Mouse (Mus musculus): ENCODE results near the gene Pfkm.

Pfkm gene

DNA sequence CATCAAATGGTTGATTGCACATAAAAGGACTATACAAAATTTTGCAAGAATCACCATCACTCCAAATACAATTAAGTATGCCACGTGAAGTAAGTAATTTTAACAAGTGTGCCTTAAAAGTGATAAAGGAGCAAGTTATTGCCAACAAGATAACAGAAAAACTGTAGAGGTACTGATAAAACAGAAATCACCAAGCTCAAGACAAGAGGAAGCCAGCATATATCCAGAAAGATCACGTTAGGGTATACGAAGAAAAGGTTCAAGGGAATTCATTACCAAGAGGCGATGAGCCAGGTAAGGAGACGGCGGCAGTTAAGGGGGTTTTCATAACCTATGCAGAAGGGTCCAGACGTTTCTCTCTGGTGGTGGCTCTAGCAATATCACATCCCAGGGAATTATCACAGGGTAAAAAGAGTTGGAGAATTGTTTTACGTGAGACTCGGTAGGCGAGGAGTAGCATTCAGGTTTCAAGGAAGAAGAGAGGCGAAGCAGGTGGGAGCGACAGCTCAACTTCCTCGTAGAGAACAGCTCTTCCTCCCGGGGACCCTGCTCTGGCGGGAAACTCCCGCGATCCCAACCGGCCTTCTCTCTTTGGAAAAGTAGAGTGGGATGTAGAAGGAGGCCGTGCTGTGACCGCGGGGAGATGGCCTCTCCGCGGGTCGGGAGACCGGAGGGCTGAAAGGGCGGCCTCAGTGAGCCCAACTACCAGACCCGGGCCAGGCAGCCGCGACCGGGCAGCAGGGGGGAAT is at the start of gene Pfkm:
Gene Pfkm (plus strand): TSS at position 218 of the 749 bp plus-strand sequence.
- DNase-seq (ENCODE audit: low spot score in 2 of 2) = no peak

DNA sequence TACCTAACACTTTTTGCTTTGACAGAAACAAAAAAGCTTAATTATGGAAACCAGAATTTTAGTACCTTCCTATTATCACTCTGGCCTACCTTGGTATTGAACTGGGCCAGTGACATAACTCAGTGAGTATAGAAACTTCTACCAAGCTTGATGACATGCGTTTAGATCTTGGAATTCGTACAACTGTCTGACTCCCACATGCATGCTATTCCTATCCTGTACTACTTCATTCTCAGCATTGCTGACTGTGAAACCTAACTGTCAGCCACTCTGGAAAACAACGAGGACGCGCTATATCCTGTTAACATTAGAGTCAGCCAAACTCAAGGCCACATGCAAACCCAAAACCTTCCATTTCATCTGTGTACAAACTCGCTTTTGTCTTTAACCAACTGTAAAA is 48.4 kb upstream of the Pfkm start:
- DNase-seq (ENCODE audit: low spot score in 2 of 2) = peak in 1 of 2 experiments; percentile 28

DNA sequence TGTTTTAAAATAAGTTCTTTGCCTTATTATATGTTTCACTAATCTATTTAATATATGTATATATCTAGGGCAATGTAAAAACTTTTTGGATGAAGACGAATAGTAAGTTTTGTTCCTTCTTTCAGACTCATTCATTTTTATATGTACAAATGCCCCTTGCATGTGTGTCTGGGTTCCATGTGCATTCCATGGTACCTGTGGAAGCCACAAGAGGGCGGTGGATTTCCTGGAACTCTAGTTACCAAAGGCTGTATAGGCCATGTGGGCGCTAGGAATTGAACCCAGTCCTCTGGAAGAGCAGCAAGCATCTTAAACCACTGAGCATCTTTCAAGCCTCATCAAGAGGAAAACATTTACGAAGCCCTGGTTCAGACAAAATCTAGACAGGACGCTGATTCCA is 48.0 kb upstream of the Pfkm start:
- DNase-seq (ENCODE audit: low spot score in 2 of 2) = no peak

DNA sequence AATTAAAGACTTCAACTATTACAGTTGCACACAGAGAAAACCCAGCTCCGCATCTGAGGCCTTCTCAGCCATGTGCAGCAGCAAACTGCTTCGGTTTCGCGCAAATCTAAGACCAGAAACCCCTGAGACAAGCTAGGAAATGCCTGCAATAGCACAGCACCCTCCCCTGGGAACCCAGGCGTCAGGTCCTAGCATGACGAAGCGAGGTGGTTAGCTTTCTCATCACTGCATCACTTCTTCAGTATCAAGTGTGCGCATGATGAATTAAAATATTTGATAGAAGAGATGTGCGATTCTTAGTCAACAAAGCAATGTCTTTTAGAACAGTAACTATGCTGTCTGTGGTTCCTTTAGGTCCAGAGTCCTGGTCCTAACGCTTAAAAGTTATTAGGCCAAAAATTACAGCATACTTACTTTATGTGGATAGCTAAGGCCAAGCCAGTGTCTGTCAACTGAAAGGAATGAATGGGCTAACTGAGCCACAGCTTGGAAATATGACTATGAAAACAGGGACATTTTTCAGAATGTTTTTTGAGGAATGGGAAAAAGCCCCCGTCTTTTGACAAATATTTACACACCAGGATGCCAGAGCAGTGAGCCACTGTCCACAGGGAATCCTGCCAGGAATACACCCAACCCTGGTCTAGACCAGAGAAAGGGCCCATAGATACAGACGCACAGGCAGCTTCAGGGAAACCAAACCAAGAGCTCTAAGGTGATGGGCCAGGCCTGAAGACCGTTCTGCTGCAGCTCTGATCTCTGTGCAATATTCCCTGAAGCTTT is 43.3 kb upstream of the Pfkm start:
- DNase-seq (ENCODE audit: low spot score in 2 of 2) = no peak

DNA sequence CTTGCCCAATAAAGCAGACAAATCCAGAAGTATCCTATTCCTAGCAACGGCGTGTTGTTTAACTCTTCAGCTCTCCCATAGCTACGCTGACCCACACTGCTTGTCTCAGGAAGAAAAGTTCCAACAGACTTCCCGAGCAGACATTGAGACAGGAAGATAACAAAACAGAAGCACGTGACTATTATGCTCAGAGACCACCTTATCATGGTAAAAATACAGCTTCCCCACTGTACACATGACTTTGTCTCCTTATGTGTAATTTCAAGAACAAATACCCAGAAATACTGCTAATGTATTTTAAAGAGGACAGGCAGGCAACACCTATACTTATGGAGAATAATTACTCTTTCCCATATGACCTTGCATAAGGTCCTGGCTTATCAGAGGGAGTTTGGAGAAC is 40.7 kb upstream of the Pfkm start:
- no peak for DNase-seq (ENCODE audit: low spot score in 2 of 2)

DNA sequence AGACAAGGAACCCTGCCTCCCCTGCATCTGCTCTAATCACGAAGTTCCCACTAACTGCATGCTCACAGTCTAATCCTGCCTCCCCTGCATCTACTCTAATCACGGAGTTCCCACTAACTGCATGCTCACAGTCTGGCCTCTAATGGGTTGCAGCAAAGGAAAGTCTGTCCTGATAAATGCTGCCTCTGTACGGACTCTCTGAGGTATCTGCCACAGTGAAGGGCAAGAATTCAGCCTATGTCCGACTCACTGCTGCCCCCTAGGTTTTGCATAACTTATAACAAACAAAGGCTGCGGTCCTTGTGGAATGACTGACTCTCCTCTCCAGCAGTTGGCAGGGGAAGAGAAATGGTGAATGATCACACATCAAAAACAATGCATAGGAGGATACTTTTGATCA is 37.1 kb upstream of the Pfkm start:
- DNase-seq (ENCODE audit: low spot score in 2 of 2) = no peak

DNA sequence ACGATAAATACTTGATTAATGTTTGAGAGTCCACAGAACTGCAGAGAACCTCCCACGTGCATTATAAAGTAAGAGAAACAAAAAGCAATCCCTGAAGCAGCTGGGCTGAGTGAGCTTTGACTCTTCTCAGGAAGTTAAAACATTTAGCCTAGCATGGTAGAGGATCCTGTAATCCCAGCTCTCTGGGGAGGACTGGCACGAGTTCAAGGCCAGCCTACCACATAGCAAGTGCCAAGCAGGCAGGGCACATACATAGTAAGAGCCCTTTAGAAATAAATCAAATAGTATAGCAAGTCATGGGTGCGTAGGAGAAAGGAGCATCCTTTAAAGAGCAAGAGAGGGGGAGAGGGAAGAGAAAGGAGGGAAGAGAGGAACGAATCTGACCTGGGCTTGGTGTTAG is 26.5 kb upstream of the Pfkm start:
- DNase-seq (ENCODE audit: low spot score in 2 of 2) = no peak

DNA sequence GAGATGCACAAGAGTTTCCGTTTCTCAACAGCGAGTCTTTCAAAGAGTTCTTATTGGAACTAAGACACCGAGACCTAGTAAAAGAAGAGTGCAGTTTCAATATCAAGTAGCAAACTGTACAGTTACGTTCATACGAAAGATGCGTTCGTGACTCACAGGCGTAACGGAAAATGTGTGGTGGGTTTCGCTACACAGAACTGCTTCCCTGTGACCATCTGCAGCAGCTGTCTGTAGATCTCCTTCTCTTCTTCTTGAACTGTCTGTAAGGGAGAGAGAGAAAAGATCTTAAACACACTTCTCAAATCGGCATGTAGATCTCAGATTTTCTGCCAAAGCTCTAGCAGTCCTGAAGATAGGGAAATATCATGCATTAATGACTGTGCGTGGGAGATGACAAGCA is 25.8 kb upstream of the Pfkm start:
- DNase-seq (ENCODE audit: low spot score in 2 of 2) = no peak

DNA sequence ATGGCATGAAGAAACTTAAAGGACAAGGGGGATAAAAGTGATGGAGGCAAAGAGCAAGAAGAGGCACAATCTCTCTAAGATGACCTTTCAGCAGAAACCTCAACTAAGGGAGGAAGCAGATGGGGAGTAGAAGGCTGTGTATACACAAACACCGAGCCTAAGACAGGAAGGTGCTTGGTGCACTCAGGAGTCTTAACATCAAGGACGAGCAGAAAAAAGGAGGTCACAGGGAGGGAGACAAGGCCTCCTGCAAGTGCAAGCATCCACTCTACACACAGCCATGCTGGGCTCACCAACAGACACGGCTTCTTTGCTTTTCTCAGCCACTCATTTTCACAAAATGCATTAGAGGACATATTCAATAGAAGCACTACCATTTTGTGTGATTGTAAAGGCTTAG is 24.9 kb upstream of the Pfkm start:
- DNase-seq (ENCODE audit: low spot score in 2 of 2) = no peak

DNA sequence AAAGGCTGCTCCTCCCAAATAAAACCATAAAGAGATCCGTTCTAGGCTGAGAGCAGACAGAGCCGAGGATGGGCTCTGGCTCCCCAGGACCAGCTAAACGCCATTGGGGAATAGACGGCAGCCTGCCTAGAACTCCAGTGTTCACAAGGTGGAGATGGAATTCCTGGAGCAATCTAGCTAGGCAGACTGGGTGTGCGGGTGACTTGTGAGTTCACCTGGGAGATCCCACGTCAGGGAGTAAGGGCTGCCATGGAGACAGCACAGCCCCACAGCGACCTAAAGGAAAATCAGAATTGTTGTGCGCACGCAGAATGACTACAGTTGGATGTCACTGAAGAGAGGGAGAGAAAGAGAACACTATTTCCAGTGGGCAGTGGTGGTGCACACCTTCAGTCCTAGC is 23.9 kb upstream of the Pfkm start:
- DNase-seq (ENCODE audit: low spot score in 2 of 2) = no peak

DNA sequence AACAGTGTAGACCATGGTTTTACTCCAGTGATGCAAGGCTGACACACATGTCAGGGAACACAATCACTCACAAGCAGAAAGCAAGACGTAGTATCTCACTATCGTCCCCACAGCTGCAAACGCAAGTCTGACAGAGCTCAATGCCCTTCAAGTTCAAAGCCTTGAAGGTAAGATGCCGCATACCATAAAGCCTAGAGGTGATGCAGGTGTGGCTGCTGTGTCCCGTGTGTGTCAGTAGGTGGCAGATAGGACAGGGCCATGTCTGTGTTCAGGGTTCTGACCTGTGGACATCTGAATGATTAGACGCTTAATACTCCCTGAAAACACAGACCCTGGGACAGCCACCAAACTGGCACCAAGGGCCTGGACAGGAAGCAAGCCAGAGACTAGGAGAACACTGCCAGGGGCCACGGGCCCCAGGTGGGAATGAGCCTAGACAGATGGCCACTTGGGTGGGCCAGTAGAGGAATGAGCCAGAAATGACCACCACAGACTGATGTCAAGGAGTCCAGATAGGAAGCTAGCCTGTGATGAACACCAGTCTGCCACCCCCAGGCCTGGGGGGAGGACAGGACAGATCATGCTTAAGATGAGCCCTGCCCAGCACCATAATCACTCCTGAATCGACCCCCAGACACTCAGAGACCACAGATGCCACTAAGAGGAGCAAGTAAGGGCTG is 22.7 kb upstream of the Pfkm start:
- DNase-seq (ENCODE audit: low spot score in 2 of 2) = no peak

DNA sequence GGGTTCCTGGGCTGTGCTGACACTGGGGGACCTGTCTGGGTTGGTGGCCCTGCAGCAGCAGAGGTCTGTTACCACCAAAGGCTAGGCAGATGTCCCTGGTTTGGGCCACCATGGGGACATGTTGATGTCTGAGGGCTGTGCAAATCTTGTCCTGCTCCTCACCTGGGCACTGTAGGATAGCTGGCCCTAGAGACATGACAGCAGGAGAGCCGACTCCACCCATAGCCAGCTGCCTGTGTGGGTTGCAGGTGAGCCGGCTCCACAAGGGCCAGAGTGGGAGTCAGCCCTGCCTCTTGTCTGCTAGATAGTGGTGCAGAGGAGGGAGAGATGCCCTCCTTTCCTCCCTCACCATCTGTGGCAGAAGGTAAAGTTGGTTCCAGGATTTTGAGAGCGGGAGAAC is 22.0 kb upstream of the Pfkm start:
- no peak for DNase-seq (ENCODE audit: low spot score in 2 of 2)

DNA sequence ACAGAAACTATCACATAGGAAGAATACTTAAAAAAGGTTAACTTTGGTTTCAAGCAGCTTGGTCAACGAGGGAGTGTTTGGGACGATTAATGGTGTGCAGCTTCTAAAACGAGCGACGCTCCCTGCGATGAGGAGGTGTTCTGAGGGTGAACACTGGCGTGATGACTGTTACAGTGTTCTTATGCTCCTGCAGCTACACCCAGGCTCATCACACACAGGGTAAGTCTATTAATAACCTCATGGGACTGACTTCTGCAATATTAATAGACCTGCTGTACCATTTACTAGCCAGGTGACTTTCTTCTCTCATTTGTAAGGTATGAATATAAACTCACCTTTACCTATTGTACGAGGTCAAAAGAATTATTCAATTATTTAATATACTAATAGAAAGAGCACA is 17.9 kb upstream of the Pfkm start:
- no peak for DNase-seq (ENCODE audit: low spot score in 2 of 2)

DNA sequence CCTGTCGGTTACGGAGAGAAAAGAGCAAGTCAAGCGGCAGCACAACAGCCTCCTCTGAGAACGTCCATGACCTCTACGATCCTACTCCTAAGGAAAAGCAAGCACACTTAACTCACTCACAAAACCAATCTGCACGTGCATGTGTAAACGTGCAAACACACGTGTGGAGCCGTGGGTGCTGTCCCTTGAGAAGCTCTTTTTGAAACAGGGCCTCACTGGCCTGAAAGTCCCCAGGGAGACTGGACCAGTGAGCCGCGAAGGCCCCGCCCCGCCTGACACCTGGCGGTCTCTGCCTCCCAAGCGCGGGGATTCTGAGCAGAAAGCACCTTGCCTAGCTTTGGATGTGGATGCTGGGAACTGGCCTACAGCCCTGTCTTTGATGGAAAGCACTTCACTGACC is 17.4 kb upstream of the Pfkm start:
- no peak for DNase-seq (ENCODE audit: low spot score in 2 of 2)

DNA sequence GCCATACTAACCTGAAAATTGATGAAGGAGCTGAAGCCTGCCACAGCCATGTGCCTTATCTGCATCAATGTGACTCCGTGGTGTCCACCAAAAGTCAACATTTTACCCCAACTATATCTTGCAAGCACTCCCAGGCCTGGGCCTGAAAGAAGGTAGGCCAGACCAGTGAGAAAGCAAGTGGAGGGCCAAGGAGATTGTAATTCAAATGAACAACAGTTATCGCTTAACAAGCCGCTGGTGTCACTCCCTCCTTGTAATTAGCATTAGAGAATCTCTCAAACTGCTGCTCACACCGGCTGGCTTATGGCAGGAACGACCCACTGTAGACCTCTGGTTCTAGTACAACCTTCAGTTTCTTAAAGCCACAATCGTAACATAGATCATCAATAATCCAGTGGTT is 15.5 kb upstream of the Pfkm start:
- no peak for DNase-seq (ENCODE audit: low spot score in 2 of 2)

DNA sequence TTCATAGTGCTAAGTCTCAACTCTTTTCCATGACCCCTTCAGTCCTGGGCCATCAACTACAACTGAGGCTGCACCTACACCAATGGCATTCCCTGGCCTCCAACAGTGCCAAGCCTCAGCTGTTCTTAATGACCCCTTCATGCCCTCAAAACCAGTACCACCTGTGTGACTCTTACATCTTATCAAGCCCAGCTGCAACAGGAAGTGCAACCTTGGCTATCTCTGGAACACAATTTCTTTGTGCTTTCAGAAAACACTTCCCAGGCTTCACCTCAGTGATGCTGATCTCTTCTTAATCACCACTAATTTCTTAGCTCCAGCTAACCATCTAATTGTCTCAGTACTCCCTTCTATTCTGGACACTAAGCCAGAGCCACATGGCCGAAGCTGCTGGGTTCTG is 3.5 kb upstream of the Pfkm start:
- DNase-seq (ENCODE audit: low spot score in 2 of 2) = no peak

DNA sequence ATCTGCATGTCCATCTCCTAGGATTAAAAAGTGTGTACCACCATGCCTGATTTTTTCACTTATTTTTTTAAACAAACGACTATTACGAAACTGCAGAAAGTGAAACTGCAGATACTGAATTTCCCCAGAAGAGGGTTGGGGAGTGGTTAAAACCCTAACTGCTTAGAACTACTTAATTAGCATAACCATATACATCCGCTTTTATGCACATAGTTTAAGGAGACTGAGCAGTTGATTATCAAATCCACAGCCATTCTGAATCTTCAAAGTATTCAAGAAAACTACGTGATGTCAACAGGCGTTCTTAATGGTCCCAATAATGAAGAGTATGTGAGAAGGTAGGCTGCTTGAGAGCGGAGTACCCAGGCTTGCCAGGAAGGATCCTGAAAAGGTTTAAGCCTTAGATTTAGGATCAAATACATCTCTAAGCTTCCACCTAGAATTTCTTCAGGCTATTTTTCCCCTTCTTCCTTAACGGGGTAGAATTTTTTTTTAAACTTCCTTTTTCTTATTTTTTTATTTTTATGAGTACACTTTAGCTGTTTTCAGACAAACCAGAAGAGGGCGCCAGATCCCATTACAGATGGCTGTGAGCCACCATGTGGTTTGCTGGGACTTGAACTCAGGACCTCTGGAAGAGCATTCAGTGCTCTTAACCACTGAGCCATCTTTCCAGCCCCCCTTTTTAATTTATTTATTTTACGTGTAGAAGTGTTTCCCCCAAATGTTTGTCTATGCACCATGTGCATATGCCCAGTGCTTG is 2.8 kb upstream of the Pfkm start:
- no peak for DNase-seq (ENCODE audit: low spot score in 2 of 2)

DNA sequence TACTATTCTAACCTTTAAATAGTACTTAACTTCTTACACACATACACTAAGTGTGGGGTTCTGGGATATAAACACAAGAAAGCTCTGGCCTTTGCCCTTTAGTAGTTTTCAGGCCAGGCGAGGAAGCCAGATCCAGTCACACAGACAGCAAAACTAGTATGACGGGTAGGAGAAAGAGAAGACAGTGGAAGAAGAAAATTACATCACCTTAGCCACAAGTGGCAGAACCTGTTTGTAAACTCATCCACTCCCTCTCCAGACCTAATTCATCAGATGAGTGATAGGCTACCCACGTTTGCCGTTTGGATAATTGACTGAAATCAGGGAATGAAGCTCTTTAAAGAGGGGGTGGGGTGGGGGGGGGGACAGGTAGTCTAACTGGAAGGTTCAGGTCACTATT is 548 bp upstream of the Pfkm start:
- DNase-seq (ENCODE audit: low spot score in 2 of 2) = no peak

DNA sequence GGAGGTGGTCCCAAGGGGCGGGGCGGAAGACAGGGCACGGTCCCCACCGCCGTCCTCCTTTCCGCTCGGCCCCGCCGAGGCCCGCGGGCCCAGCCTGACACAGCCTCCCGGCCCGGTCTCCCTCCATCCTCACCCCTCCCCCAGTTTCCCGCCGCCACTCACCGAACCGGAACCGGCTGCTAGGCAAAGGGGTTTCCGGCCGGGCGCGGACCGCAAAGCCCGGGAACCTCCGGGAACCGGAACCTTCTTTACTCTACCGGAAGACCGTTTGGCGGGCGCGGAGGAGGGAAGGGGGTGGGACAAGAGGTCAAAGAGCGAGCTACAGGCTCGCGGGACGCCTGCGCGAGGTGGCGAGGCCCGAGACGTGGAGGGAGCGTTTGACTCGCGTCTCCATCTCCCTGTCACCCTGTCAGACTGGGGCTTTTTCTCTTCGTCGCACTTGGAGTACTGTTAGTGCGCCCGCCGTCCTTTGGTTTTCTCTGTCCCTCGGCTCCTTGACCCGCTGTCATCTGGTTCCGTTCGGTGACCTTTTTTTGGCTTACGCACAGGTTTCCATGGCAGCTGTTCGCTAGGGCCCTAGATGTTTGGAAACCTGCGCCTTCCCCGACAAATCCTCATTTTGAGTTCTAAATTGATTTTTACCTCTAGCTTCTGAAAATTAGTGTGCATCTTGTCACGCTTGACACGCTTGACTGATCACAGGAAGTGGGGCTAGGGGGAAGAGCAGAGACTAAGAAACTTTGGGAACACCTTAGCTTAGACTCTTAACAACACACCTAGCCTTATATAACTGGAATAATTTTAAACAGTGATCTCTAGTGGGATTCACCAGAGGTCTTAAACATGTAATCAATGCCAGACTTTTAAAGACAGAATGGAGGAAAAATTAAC is 977 bp downstream of the Pfkm start, which contains the start of gene Senp1:
Gene Senp1 (minus strand): TSS at position 624 of the 891 bp plus-strand sequence.
- peak; percentile 91 for DNase-seq (ENCODE audit: low spot score in 2 of 2)

DNA sequence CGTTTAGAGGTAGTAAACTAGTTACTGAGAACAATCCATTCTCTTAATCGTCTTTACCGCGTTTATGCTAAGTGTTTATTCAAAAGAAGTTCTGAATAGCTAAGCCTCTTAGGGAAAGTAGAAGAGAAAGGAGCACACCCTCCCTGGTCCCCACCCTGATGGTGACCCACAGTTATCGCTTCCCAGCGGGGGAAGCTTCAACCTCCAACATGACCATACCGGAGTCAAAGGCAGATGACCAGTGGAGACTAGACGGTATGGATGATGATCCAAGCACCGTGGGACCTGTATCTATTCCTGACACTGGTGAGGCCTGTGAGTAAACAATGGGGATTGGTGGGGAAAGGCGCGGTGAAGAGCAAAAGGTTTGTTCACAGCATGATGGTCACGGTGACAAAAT is 2.5 kb downstream of the Pfkm start:
- DNase-seq (ENCODE audit: low spot score in 2 of 2) = no peak

DNA sequence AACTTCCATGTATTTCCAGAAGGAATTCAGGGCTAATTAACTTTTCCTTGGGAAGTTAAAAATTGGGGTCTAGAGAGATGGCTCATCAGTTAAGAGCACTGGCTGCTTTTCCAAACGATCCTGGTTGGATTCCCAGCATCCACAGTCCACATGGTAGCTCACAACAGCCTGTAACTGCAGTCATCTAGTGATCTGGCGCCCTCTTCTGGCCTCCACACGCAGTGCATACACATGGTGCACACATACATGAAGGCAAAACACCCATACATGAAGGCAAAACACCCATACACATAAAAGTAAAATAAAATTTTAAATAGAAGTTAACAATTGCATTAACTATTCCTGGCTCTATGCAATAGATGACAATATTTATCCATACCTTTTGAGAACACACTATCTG is 4.6 kb downstream of the Pfkm start:
- DNase-seq (ENCODE audit: low spot score in 2 of 2) = no peak

Data from frontal cortex, postnatal 36 days (tissue).